Mouse (Mus musculus) spleen, postnatal 4 days (tissue): ENCODE results near the gene 2610008E11Rik.
A peak's percentile ranks its signal among the peaks of the same experiment; 100 is the strongest.
"Not testable (repeated sequence)": the region's sequence is repeated elsewhere in the genome, so short reads cannot be mapped to it uniquely, and the experiment has no call there.

Experiments used
- DNase-seq, 2 experiments: peaks; one replicate each; pipeline ENCODE4 v3.0.0; 2022; ENCODE audit warnings: low spot score in 2 of 2

2610008E11Rik gene

GRCm38 (mm10) chr10:79097161-79097754 is at the start of gene 2610008E11Rik:
Gene 2610008E11Rik (minus strand): TSS chr10:79097600.
- DNase-seq: peak; percentile 86 to 90

- no peak for DNase-seq
Observed at GRCm38 (mm10) chr10:79116125-79116849, 18.9 kb upstream of the 2610008E11Rik start.

GRCm38 (mm10) chr10:79115085-79115484 is 17.7 kb upstream of the 2610008E11Rik start:
- no peak for DNase-seq

- no peak for DNase-seq
Observed at GRCm38 (mm10) chr10:79110482-79110881, 13.1 kb upstream of the 2610008E11Rik start.

- no peak for DNase-seq
Observed at GRCm38 (mm10) chr10:79109156-79109555, 11.8 kb upstream of the 2610008E11Rik start.

GRCm38 (mm10) chr10:79107531-79107930 is 10.1 kb upstream of the 2610008E11Rik start:
- no peak for DNase-seq

GRCm38 (mm10) chr10:79106325-79107282 is 9.2 kb upstream of the 2610008E11Rik start:
- DNase-seq: no peak

- no peak for DNase-seq
Observed at GRCm38 (mm10) chr10:79096706-79097105, 694 bp downstream of the 2610008E11Rik start.

GRCm38 (mm10) chr10:79091731-79092130 is 5.7 kb downstream of the 2610008E11Rik start:
- no peak for DNase-seq

GRCm38 (mm10) chr10:79089000-79089399 is 8.4 kb downstream of the 2610008E11Rik start:
- DNase-seq: no peak

GRCm38 (mm10) chr10:79086577-79086976 is 10.8 kb downstream of the 2610008E11Rik start:
- DNase-seq: no peak

- DNase-seq: not testable (repeated sequence)
Observed at GRCm38 (mm10) chr10:79057370-79057769, 40.0 kb downstream of the 2610008E11Rik start.

GRCm38 (mm10) chr10:79042457-79042856 is 54.9 kb downstream of the 2610008E11Rik start:
- DNase-seq: not testable (repeated sequence)

GRCm38 (mm10) chr10:79028441-79028840 is 69.0 kb downstream of the 2610008E11Rik start, which contains the start of gene Olfr57:
Gene Olfr57 (plus strand): TSS chr10:79028741.
- DNase-seq: no peak
